Mouse (Mus musculus) liver, adult 2 months (tissue): ENCODE measurements at regions not wholly inside any gene's neighbourhood (a gene's known extent, or its start where the extent isn't known, plus 50 kb on each side); places are given as distances from the start of the nearest gene placed in this dataset.

ENCODE experiments used
- CTCF ChIP-seq: fragments of 200-500 bp; IDR thresholded peaks from 2 replicates; pipeline ENCODE4 v1.5.1; 2011; ENCODE audit warnings: low read depth, low read length, control low read depth
- POLR2A ChIP-seq: fragments of 200-500 bp; IDR thresholded peaks from 2 replicates; pipeline ENCODE4 v1.6.1; 2011; ENCODE audit warnings: low read length, control low read depth; ENCODE audit not compliant: insufficient read depth; ENCODE audit errors: extremely low read depth

GRCm38 (mm10) chr7:129169971-129170370 is 86.9 kb upstream of the Plpp4 start:
- TF ChIP-seq POLR2A = no peak
- TF ChIP-seq CTCF = no peak
